Mouse (Mus musculus): ENCODE measurements around the gene Pip4p1.
"Not testable (repeated sequence)": the region's sequence is repeated elsewhere in the genome, so short reads cannot be mapped to it uniquely, and the experiment has no call there.

Gene Pip4p1

GRCm38 (mm10) chr14:50938119-50938908 is 7.7 kb upstream of the Pip4p1 start:
- DNase-seq, result peak; percentile 73

GRCm38 (mm10) chr14:50936649-50937048 is 6.0 kb upstream of the Pip4p1 start:
- peak; percentile 76 for DNase-seq

- no peak for DNase-seq
Measured at GRCm38 (mm10) chr14:50931493-50932020, 901 bp upstream of the Pip4p1 start.

GRCm38 (mm10) chr14:50930377-50930753 is 291 bp downstream of the Pip4p1 start:
- DNase-seq, result no peak

- no peak for DNase-seq
Measured at GRCm38 (mm10) chr14:50929951-50930350, 705 bp downstream of the Pip4p1 start.

GRCm38 (mm10) chr14:50927366-50927765 is 3.3 kb downstream of the Pip4p1 start:
- peak; percentile 90 for DNase-seq

GRCm38 (mm10) chr14:50925111-50925920 is 5.3 kb downstream of the Pip4p1 start:
- DNase-seq, result peak; percentile 91

GRCm38 (mm10) chr14:50924281-50925064 is 6.2 kb downstream of the Pip4p1 start, which contains the start of the genes Osgep and Apex1:
Gene Osgep, minus strand, starts transcription at chr14:50924893.
Gene Apex1, plus strand, starts transcription at chr14:50924968.
- peak; percentile 100 for DNase-seq

- not testable (repeated sequence) for DNase-seq
Measured at GRCm38 (mm10) chr14:50923437-50923836, 7.2 kb downstream of the Pip4p1 start.

- DNase-seq, result no peak
Measured at GRCm38 (mm10) chr14:50911356-50911755, 19.3 kb downstream of the Pip4p1 start.

- no peak for DNase-seq
Measured at GRCm38 (mm10) chr14:50908126-50908525, 22.5 kb downstream of the Pip4p1 start.

GRCm38 (mm10) chr14:50905327-50905726 is 25.3 kb downstream of the Pip4p1 start:
- not testable (repeated sequence) for DNase-seq

GRCm38 (mm10) chr14:50904828-50905129 is 25.9 kb downstream of the Pip4p1 start:
- DNase-seq, result no peak

GRCm38 (mm10) chr14:50903973-50904827 is 26.5 kb downstream of the Pip4p1 start:
- DNase-seq, result peak; percentile 95

- peak; percentile 83 for DNase-seq
Measured at GRCm38 (mm10) chr14:50897992-50898391, 32.7 kb downstream of the Pip4p1 start.

GRCm38 (mm10) chr14:50897374-50897765 is 33.3 kb downstream of the Pip4p1 start, which contains the start of gene Klhl33:
Gene Klhl33, minus strand, starts transcription at chr14:50897507.
- DNase-seq, result peak; percentile 94

GRCm38 (mm10) chr14:50896747-50897373 is 33.8 kb downstream of the Pip4p1 start:
- DNase-seq, result peak; percentile 91

- peak; percentile 99 for DNase-seq
Measured at GRCm38 (mm10) chr14:50895985-50896746, 34.5 kb downstream of the Pip4p1 start.

GRCm38 (mm10) chr14:50895407-50895806 is 35.2 kb downstream of the Pip4p1 start:
- peak; percentile 73 for DNase-seq

All from heart, adult 11 months (tissue).